Mouse (Mus musculus) hindbrain, embryonic 10.5 days (tissue): ENCODE measurements at regions not wholly inside any gene's neighbourhood (a gene's known extent, or its start where the extent isn't known, plus 50 kb on each side); places are given as distances from the start of the nearest gene placed in this dataset.
"Not testable (repeated sequence)": the region's sequence is repeated elsewhere in the genome, so short reads cannot be mapped to it uniquely, and the experiment has no call there.

Experiments
- DNase-seq: peaks from one replicate; pipeline ENCODE4 v3.0.0-alpha.2; 2017; ENCODE audit warnings: low spot score
- H3K27ac ChIP-seq: fragments of 300-500 bp; sonication (generic); 2 replicates; pipeline ENCODE4 v1.5.1; 2016; ENCODE audit warnings: mild to moderate bottlenecking, moderate library complexity
- H3K27me3 ChIP-seq: fragments of 300-500 bp; sonication (generic); 2 replicates; pipeline ENCODE4 v1.6.1; 2016; ENCODE audit warnings: mild to moderate bottlenecking; ENCODE audit not compliant: poor library complexity, insufficient read depth, severe bottlenecking
- H3K36me3 ChIP-seq: fragments of 300-500 bp; sonication (generic); 2 replicates; pipeline ENCODE4 v1.6.1; 2016; ENCODE audit warnings: mild to moderate bottlenecking, moderate library complexity
- H3K4me1 ChIP-seq: fragments of 300-500 bp; sonication (generic); replicated peaks from 2 replicates; pipeline ENCODE4 v1.6.1; 2016; ENCODE audit warnings: mild to moderate bottlenecking
- H3K4me3 ChIP-seq: fragments of 300-500 bp; sonication (generic); 2 replicates; pipeline ENCODE4 v1.5.1; 2016; ENCODE audit warnings: mild to moderate bottlenecking, moderate library complexity
- H3K9me3 ChIP-seq: fragments of 300-500 bp; sonication (generic); 2 replicates; pipeline ENCODE4 v1.6.1; 2016; ENCODE audit warnings: mild to moderate bottlenecking, moderate library complexity
- WGBS: fragments of 180-500 bp; shearing (Covaris S2); methylation state at CpG from one replicate; pipeline ENCODE4 v1.1.7; 2016; 5-methylcytosine and 5-hydroxymethylcytosine counted together

GRCm38 (mm10) chr13:3406236-3407017 lies 131.4 kb upstream of the Gdi2 start:
- H3K36me3 ChIP-seq, H3K27ac ChIP-seq, H3K27me3 ChIP-seq, H3K4me1 ChIP-seq, H3K4me3 ChIP-seq: not testable (repeated sequence)
- peak; percentile 66 for DNase-seq
- WGBS: 39% methylated on average over 8 of the region's 8 CpGs
- H3K9me3 ChIP-seq: peaks cover 11% of the 10 kb centered on the region

- peaks cover 15% of the 10 kb centered on the region for H3K9me3 ChIP-seq
- not testable (repeated sequence) for H3K4me3 ChIP-seq, H3K27me3 ChIP-seq, H3K27ac ChIP-seq, H3K4me1 ChIP-seq, H3K36me3 ChIP-seq, DNase-seq
- WGBS: 72% methylated on average over 3 of the region's 3 CpGs
Measured at GRCm38 (mm10) chr13:3410281-3410680, 127.6 kb upstream of the Gdi2 start.

- 70% methylated on average over 1 of the region's 1 CpGs for WGBS
- H3K4me3 ChIP-seq: no peak overlapping the region
- peaks cover 35% of the 10 kb centered on the region for H3K9me3 ChIP-seq
- no peaks in the 10 kb centered on the region for H3K27me3 ChIP-seq
- no peaks in the 10 kb centered on the region for H3K4me1 ChIP-seq
- no peak for DNase-seq
- H3K36me3 ChIP-seq: no peaks in the 10 kb centered on the region
- H3K27ac ChIP-seq: no peak overlapping the region
Measured at GRCm38 (mm10) chr13:3417026-3417425, 120.8 kb upstream of the Gdi2 start.

- WGBS: 86% methylated on average over 6 of the region's 6 CpGs
- H3K27me3 ChIP-seq, H3K36me3 ChIP-seq, H3K4me3 ChIP-seq, H3K27ac ChIP-seq, H3K9me3 ChIP-seq, H3K4me1 ChIP-seq, DNase-seq: not testable (repeated sequence)
Measured at GRCm38 (mm10) chr13:3455374-3455773, 82.5 kb upstream of the Gdi2 start.

GRCm38 (mm10) chr13:3476884-3477283 lies 61.0 kb upstream of the Gdi2 start:
- H3K36me3 ChIP-seq: peaks cover 23% of the 10 kb centered on the region
- H3K27ac ChIP-seq: peak overlapping the region; percentile 91
- peak; percentile 13 for DNase-seq
- H3K4me1 ChIP-seq: peaks cover 23% of the 10 kb centered on the region
- no peak overlapping the region for H3K4me3 ChIP-seq
- H3K9me3 ChIP-seq: no peaks in the 10 kb centered on the region
- H3K27me3 ChIP-seq: no peaks in the 10 kb centered on the region

DNA sequence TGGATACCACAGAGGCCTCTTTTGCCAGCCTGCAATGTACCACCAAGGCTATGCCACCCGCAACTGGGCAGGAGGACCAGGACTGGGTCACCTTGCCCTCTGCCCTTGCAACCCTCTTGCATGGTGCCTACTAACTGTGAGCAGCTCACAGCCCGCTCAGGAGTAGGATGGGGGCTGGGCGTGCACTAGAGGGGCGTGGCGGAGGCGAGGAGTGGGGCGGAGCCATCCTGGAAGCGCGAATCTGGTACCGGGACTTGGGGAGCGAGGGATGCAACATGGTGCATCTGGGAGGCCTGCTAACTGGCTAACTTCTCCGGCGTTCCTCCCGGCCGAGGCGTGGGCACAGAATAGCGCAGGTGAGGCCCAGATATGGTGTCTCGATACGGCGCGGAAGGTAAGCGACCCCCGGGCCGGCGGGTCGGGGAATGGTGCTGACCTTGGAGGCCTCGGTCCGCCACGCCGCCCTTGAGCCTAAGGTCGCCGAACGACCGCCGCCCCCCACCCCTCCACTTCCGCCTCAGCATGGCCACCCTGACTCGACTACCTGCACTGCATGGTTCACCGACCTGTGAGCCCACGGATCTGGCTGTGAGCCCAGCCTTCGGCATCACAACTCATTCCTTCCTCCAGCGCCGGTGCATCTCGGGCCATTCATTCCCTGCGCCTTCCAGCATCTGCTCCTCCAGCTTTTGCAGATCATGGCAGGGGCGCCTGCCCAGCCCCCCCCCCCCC lies 59.7 kb upstream of the Gdi2 start:
- Histone ChIP-seq H3K27me3 (no peaks in the 10 kb centered on the region), H3K4me3 (peak overlapping the region; percentile 75), H3K36me3 (peaks cover 34% of the 10 kb centered on the region), H3K4me1 (peaks cover 23% of the 10 kb centered on the region), H3K27ac (peak overlapping the region; percentile 91), H3K9me3 (no peaks in the 10 kb centered on the region)
- under 1% methylated on average over 45 of the region's 45 CpGs for WGBS
- DNase-seq: peak; percentile 85
